Mouse (Mus musculus): ENCODE results near the gene Golph3. TPM values are rescaled to one million over a fixed set of nuclear protein-coding genes. Genes with fewer than 3 reads are reported as not detected.

Golph3 gene
- polyA plus RNA-seq, 2 experiments, result 99.9 to 112 TPM

DNA sequence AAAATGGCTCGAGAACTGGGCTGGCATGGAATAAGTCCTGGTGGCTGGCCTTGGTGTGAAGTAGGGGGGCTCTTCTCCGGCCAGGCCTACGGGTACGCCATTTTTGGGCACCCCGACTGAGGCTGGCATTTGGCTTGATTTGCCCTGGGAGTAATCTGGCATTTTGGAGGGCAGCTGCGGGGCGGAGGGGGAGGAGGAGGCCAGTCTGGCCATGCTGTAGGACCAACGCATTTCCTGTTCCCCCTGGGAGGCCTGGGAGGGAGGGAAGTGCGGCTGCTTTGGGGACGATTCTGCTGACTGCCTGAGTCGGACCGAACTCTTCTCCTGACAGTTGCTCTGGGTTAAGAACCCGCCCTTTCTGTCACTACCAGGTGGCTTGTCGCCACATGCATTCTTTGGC lies 52.2 kb downstream of the Golph3 start:
- H3K4me1 ChIP-seq (ENCODE audit: control insufficient read depth, insufficient read depth, low read length), result peaks cover 13% of the 10 kb centered on the region
- H3K9me3 ChIP-seq (ENCODE audit: control insufficient read depth, low read length), result no peaks in the 10 kb centered on the region
- no peak for TF ChIP-seq POLR2A (IDR thresholded peaks at IDR 0.05; ENCODE audit: borderline replicate concordance, extremely low read depth, insufficient read depth, insufficient read length)
- no peaks in the 10 kb centered on the region for H3K27me3 ChIP-seq (ENCODE audit: control insufficient read depth, insufficient read depth, low read length)
- H3K4me2 ChIP-seq (replicated peaks; ENCODE audit: low read depth, low read length, severe bottlenecking), result no peak overlapping the region
- 81% methylated on average over 14 of the region's 14 CpGs for WGBS
- H3K27ac ChIP-seq (replicated peaks; ENCODE audit: low read depth, low read length), result no peak overlapping the region
- H3K4me3 ChIP-seq (replicated peaks; ENCODE audit: low read length), result no peak overlapping the region
- DNase-seq (ENCODE audit: low spot score) (no peak), ATAC-seq (ENCODE audit: low FRiP score, low read depth) (no peak)
- H3K36me3 ChIP-seq (ENCODE audit: control insufficient read depth, insufficient read depth, low read length), result peaks cover 11% of the 10 kb centered on the region
- no peak overlapping the region for H3K9ac ChIP-seq (ENCODE audit: low read depth, low read length, severe bottlenecking)

DNA sequence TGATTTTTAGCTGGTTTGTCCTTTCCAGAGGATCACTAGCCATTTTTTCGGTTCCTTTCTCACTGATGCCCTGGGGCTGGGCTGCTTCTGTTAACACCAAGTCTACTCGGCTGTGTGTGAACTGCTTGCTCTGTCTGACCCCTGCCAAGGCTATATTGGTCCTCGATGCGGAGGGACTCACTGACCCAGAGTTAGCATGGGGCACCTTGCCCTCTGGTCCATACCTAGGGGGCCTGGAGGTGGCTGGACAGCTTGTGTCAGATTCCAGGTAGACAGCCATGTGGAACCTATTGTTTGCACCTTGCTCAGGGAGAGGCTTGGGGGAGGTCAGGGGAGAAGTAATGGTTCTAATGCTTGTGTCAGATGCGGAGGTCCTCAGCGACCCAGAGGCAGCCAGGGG lies 52.7 kb downstream of the Golph3 start:
- no peak for DNase-seq (ENCODE audit: low spot score)
- 74% methylated on average over 6 of the region's 6 CpGs for WGBS
- Histone ChIP-seq H3K4me3 (replicated peaks; ENCODE audit: low read length) (no peak overlapping the region), H3K4me2 (replicated peaks; ENCODE audit: low read depth, low read length, severe bottlenecking) (no peak overlapping the region), H3K9ac (ENCODE audit: low read depth, low read length, severe bottlenecking) (no peak overlapping the region), H3K27ac (replicated peaks; ENCODE audit: low read depth, low read length) (no peak overlapping the region), H3K36me3 (ENCODE audit: control insufficient read depth, insufficient read depth, low read length) (peaks cover 11% of the 10 kb centered on the region), H3K9me3 (ENCODE audit: control insufficient read depth, low read length) (no peaks in the 10 kb centered on the region), H3K27me3 (ENCODE audit: control insufficient read depth, insufficient read depth, low read length) (no peaks in the 10 kb centered on the region), H3K4me1 (ENCODE audit: control insufficient read depth, insufficient read depth, low read length) (peaks cover 13% of the 10 kb centered on the region)
- no peak for ATAC-seq (ENCODE audit: low FRiP score, low read depth)
- TF ChIP-seq POLR2A (IDR thresholded peaks at IDR 0.05; ENCODE audit: borderline replicate concordance, extremely low read depth, insufficient read depth, insufficient read length), result no peak

DNA sequence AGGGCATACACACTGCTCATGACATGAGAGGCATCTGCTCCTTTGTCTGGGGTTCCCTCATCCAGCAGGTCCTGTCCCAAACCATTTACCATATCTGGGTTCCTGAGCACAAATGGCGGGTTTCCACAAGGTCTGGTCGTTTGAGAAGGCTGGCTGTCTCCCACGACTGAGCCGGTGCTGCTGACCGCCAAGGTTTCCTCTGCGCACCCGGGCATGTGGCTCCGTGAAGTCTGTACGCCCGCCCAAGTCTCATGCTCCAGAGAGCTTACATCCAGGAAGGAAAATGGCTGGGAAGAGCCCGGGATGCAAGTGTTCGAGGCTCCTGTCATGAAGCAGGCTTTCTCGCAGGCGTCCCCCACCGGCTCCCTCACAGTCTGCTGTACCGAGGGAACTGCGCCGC lies 53.7 kb downstream of the Golph3 start:
- Histone ChIP-seq H3K27me3 (ENCODE audit: control insufficient read depth, insufficient read depth, low read length) (no peaks in the 10 kb centered on the region), H3K9me3 (ENCODE audit: control insufficient read depth, low read length) (no peaks in the 10 kb centered on the region), H3K4me3 (replicated peaks; ENCODE audit: low read length) (peak overlapping the region; percentile 21), H3K9ac (ENCODE audit: low read depth, low read length, severe bottlenecking) (0 out of 2 replicates have a peak overlapping the region, but pooled peaks have one; percentile 31), H3K27ac (replicated peaks; ENCODE audit: low read depth, low read length) (no peak overlapping the region), H3K36me3 (ENCODE audit: control insufficient read depth, insufficient read depth, low read length) (peaks cover 11% of the 10 kb centered on the region), H3K4me2 (replicated peaks; ENCODE audit: low read depth, low read length, severe bottlenecking) (peak overlapping the region; percentile 42; the same call in 1 of the 2 replicates), H3K4me1 (ENCODE audit: control insufficient read depth, insufficient read depth, low read length) (peaks cover 13% of the 10 kb centered on the region)
- TF ChIP-seq POLR2A (IDR thresholded peaks at IDR 0.05; ENCODE audit: borderline replicate concordance, extremely low read depth, insufficient read depth, insufficient read length), result no peak
- DNase-seq (ENCODE audit: low spot score) (no peak), ATAC-seq (ENCODE audit: low FRiP score, low read depth) (no peak)
- WGBS, result 66% methylated on average over 18 of the region's 18 CpGs

DNA sequence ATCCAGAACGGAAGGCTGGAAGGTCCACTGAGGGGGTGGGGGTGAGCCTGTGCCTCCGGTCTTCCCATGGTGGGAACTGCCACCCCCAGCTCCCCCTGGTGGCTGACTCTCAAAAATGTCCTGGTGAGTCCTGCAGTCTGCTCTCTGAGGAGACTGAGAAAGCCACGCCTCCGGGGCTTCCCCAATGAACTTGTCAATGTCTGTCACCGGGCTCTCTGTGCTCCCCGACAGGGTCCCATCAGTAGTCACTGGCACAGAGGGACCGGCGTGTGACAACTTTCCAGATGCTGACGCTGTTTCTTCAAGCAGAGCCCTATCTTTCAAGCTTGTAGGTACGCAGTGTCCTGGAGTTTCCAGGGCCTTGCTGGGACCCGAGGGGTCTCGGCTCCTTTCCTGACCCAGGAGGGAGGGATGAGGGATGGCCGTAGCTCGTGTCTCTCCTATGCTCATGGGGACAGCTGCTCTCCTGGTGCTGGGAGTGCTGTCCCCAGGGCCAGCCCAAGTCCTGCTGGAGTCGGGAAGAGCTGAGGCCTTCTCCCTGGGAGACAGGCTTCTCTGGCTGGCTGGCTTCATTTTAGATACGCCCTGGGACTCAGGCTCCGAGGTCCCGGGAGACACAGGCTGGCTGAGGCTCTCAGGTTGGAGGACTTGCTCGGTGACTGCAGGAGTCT lies 54.5 kb downstream of the Golph3 start:
- H3K9ac ChIP-seq (ENCODE audit: low read depth, low read length, severe bottlenecking), result peak overlapping the region; percentile 31; the same call in 1 of the 2 replicates
- H3K27me3 ChIP-seq (ENCODE audit: control insufficient read depth, insufficient read depth, low read length), result no peaks in the 10 kb centered on the region
- peak; percentile 87 for ATAC-seq (ENCODE audit: low FRiP score, low read depth)
- H3K36me3 ChIP-seq (ENCODE audit: control insufficient read depth, insufficient read depth, low read length), result peaks cover 17% of the 10 kb centered on the region
- WGBS, result 13% methylated on average over 19 of the region's 19 CpGs
- no peaks in the 10 kb centered on the region for H3K9me3 ChIP-seq (ENCODE audit: control insufficient read depth, low read length)
- peak; percentile 91 for DNase-seq (ENCODE audit: low spot score)
- H3K4me3 ChIP-seq (replicated peaks; ENCODE audit: low read length), result peak overlapping the region; percentile 21
- H3K4me1 ChIP-seq (ENCODE audit: control insufficient read depth, insufficient read depth, low read length), result peaks cover 13% of the 10 kb centered on the region
- H3K27ac ChIP-seq (replicated peaks; ENCODE audit: low read depth, low read length), result no peak overlapping the region
- H3K4me2 ChIP-seq (replicated peaks; ENCODE audit: low read depth, low read length, severe bottlenecking), result peak overlapping the region; percentile 42
- no peak for TF ChIP-seq POLR2A (IDR thresholded peaks at IDR 0.05; ENCODE audit: borderline replicate concordance, extremely low read depth, insufficient read depth, insufficient read length)

DNA sequence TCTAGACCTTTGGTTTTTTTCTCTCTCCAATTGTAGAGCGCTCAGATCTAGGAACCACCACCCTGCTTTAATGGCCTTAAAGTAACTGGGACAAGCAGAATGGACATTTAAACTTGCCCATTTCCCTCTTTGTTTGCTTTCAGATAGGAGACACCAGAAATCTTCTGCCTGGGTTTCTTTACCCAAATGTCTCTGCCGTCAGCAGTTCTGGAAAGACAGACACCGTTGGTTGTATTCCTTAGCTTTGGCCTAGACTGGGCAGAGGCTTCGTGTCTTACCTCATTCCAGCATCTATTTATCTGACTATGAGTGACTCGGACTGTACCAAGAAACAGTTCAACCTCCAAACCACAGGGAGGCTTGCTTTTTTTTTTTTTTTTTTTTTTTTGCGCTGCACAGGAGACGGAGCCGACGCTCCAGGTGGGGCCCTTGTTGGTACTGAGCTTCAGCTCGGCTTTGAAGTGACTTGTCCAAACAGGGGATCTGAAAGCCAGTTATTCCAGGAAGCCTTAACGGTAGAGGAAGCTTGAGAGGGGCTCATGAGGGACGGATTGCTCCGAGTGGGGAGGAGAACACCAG lies 55.3 kb downstream of the Golph3 start:
- H3K9ac ChIP-seq (ENCODE audit: low read depth, low read length, severe bottlenecking), result no peak overlapping the region
- WGBS, result 43% methylated on average over 13 of the region's 13 CpGs
- H3K27ac ChIP-seq (replicated peaks; ENCODE audit: low read depth, low read length), result no peak overlapping the region

More for the DNA sequence above, 55.3 kb downstream of the Golph3 start:
- no peaks in the 10 kb centered on the region for H3K9me3 ChIP-seq (ENCODE audit: control insufficient read depth, low read length)
- no peak for TF ChIP-seq POLR2A (IDR thresholded peaks at IDR 0.05; ENCODE audit: borderline replicate concordance, extremely low read depth, insufficient read depth, insufficient read length)
- H3K36me3 ChIP-seq (ENCODE audit: control insufficient read depth, insufficient read depth, low read length), result peaks cover 21% of the 10 kb centered on the region
- H3K27me3 ChIP-seq (ENCODE audit: control insufficient read depth, insufficient read depth, low read length), result no peaks in the 10 kb centered on the region
- no peak overlapping the region for H3K4me3 ChIP-seq (replicated peaks; ENCODE audit: low read length)
- DNase-seq (ENCODE audit: low spot score) (no peak), ATAC-seq (ENCODE audit: low FRiP score, low read depth) (no peak)
- no peak overlapping the region for H3K4me2 ChIP-seq (replicated peaks; ENCODE audit: low read depth, low read length, severe bottlenecking)
- H3K4me1 ChIP-seq (ENCODE audit: control insufficient read depth, insufficient read depth, low read length), result peaks cover 10% of the 10 kb centered on the region
